Mouse (Mus musculus) stomach, embryonic 14.5 days (tissue): ENCODE data around the gene Itga8. TPM values are rescaled to one million over a fixed set of nuclear protein-coding genes. Genes with fewer than 3 reads are reported as not detected.

ENCODE experiments used
- ATAC-seq: fragments of 200-750 bp; cut with Nextera tagmentation; 2 replicates; pipeline ENCODE4 v1.8.0; 2017; ENCODE audit warnings: low read depth, moderate TSS enrichment; ENCODE audit not compliant: insufficient number of reproducible peaks, insufficient read depth, low FRiP score
- H3K27ac ChIP-seq: fragments of 300-500 bp; sonication (generic); 2 replicates; pipeline ENCODE4 v1.5.1; 2014; ENCODE audit warnings: mild to moderate bottlenecking, low read length, moderate library complexity, mixed read lengths
- H3K27me3 ChIP-seq: fragments of 300-500 bp; sonication (generic); 2 replicates; pipeline ENCODE4 v1.6.1; 2014; ENCODE audit warnings: low read length, control low read depth, mixed read lengths; ENCODE audit not compliant: control insufficient read depth, insufficient read depth
- H3K36me3 ChIP-seq: fragments of 300-500 bp; sonication (generic); 2 replicates; pipeline ENCODE4 v1.6.1; 2014; ENCODE audit warnings: mild to moderate bottlenecking, control low read depth, low read length, moderate library complexity, mixed read lengths; ENCODE audit not compliant: control insufficient read depth, insufficient read depth
- H3K4me1 ChIP-seq: fragments of 300-500 bp; sonication (generic); 2 replicates; pipeline ENCODE4 v1.6.1; 2014; ENCODE audit warnings: low read length, control low read depth, mixed read lengths; ENCODE audit not compliant: control insufficient read depth, insufficient read depth
- H3K4me2 ChIP-seq: fragments of 300-500 bp; sonication (generic); replicated peaks from 2 replicates; pipeline ENCODE4 v1.6.1; 2014; ENCODE audit warnings: low read depth, low read length, control low read depth
- H3K4me3 ChIP-seq: fragments of 300-500 bp; sonication (generic); 2 replicates; pipeline ENCODE4 v1.5.1; 2014; ENCODE audit warnings: low read depth, low read length, control low read depth
- H3K9ac ChIP-seq: fragments of 300-500 bp; sonication (generic); replicated peaks from 2 replicates; pipeline ENCODE4 v1.6.1; 2014; ENCODE audit warnings: low read depth, mild to moderate bottlenecking, control low read depth, low read length, moderate library complexity, mixed read lengths
- H3K9me3 ChIP-seq: fragments of 300-500 bp; sonication (generic); 2 replicates; pipeline ENCODE4 v1.6.1; 2016; ENCODE audit warnings: low read depth, low read length, control low read depth; ENCODE audit not compliant: control insufficient read depth
- WGBS: fragments of 180-500 bp; shearing (Covaris S2); extraction: QIAGEN DNeasy Blood & Tissue Kit; methylation state at CpG from one replicate; pipeline ENCODE4 v1.1.7; 2014; 5-methylcytosine and 5-hydroxymethylcytosine counted together
- polyA plus RNA-seq: library from polyadenylated mRNA; unstranded; fragments of >200 nt; fragmentation: Nextera tagmentation; extraction: Ambion mirVana; gene quantifications from 2 replicates; pipeline ENCODE4 v1.2.1, GENCODE M21; 2014

Itga8 gene
- polyA plus RNA-seq, 1 experiment from 2014 or later = 26.5 TPM

DNA sequence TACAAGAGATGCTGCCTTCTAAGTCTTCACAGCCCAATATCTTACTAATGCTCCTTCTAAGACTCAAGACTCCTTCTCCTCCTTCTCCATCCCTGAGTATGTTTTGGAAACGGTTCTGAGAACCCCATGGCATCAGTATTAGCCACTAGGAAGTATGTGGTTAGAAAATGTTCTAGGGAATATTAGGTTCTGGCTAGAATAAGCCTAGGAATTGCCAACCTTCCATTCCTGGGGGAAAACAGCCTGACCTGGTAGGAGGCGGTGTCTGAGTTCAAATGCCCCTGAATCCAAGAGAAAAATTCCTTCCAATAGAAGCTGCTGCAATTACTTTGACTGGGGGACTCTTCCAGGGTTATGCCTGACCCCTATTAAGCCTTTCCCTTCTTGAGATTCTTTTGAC, 24.1 kb upstream of the Itga8 start:
- Histone ChIP-seq H3K4me3 (no peak overlapping the region), H3K36me3 (no peaks in the 10 kb centered on the region), H3K9me3 (no peaks in the 10 kb centered on the region), H3K4me1 (0 out of 2 replicates have a peak, but pooled peaks cover 6% of the 10 kb centered on the region), H3K9ac (no peak overlapping the region), H3K27ac (no peak overlapping the region; the same call in 1 of the 2 replicates), H3K4me2 (no peak overlapping the region), H3K27me3 (no peaks in the 10 kb centered on the region)
- no peak for ATAC-seq
- WGBS = 81% methylated on average over 2 of the region's 2 CpGs

DNA sequence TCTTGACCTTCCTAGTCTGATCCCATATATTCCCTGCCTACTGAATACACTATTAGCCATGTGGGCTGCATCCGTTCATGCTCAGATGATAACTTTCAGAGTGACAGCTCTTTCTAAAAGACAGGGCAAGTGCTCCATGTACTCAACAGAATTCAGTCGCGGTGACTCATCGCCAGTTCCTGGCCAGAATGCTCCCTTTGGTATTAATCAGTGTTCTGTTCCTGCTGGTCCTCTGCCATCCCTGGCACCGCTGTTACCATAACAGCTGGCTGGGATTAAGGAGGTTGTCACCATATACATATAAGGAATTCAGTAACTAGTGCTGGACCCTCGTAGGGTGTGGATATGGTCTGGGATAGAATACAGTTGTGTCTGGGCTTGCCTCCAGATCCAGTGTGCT, 23.7 kb upstream of the Itga8 start:
- ATAC-seq = peak; percentile 83; the same call in 1 of the 2 replicates
- no peak overlapping the region for H3K4me2 ChIP-seq

DNA sequence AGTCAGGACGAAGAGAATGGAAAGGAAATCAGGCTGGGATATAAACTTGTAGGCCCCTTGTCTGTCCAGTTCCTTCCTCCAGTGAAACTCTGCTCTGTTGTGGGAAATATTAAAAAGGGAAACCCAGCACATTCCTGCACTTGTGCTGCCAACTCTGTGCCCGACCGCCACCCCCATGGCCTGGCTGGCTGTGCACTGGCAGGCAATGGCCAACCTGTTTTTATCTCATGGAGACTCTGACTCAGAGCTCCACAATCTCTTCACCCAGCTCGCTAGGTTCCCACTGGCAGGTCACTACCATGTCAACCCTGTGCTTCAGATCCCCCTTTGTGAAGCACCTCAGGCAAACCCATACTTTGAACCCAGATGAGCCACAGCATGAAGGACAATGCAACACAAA, 19.2 kb upstream of the Itga8 start:
- Histone ChIP-seq H3K36me3 (no peaks in the 10 kb centered on the region), H3K9me3 (no peaks in the 10 kb centered on the region), H3K27me3 (no peaks in the 10 kb centered on the region), H3K4me3 (no peak overlapping the region), H3K4me1 (no peaks in the 10 kb centered on the region), H3K9ac (no peak overlapping the region), H3K4me2 (no peak overlapping the region), H3K27ac (no peak overlapping the region)
- no peak for ATAC-seq
- 90% methylated on average over 4 of the region's 4 CpGs for WGBS

More for the DNA sequence above, 23.7 kb upstream of the Itga8 start:
- Histone ChIP-seq H3K9me3 (no peaks in the 10 kb centered on the region), H3K27me3 (no peaks in the 10 kb centered on the region), H3K4me1 (0 out of 2 replicates have a peak, but pooled peaks cover 6% of the 10 kb centered on the region), H3K36me3 (no peaks in the 10 kb centered on the region), H3K4me3 (no peak overlapping the region), H3K27ac (no peak overlapping the region; the same call in 1 of the 2 replicates), H3K9ac (no peak overlapping the region)
- 52% methylated on average over 6 of the region's 6 CpGs for WGBS

DNA sequence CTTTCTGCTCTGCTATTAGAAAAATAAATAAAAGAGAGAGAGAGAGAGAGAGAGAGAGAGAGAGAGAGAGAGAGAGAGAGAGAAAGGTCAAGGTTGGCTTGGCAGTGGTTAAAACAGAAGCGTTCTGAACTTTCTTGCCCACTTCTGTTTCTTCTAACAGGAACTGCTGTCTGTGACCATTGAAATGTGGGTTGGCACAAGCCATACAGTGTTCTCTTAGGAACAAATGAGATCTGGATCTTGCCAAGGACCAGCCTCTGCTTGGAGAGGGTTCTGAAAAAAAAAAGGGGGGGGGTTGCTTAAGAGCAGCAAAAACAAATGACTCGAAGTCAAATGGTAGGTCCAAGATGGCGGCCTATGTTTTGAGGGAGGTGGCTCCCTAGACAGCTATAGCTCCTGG, 17.0 kb upstream of the Itga8 start:
- Histone ChIP-seq H3K9me3 (no peaks in the 10 kb centered on the region), H3K4me2 (no peak overlapping the region), H3K27me3 (no peaks in the 10 kb centered on the region), H3K4me1 (no peaks in the 10 kb centered on the region), H3K4me3 (no peak overlapping the region), H3K9ac (no peak overlapping the region), H3K36me3 (no peaks in the 10 kb centered on the region), H3K27ac (no peak overlapping the region)
- 95% methylated on average over 3 of the region's 3 CpGs for WGBS
- no peak for ATAC-seq

DNA sequence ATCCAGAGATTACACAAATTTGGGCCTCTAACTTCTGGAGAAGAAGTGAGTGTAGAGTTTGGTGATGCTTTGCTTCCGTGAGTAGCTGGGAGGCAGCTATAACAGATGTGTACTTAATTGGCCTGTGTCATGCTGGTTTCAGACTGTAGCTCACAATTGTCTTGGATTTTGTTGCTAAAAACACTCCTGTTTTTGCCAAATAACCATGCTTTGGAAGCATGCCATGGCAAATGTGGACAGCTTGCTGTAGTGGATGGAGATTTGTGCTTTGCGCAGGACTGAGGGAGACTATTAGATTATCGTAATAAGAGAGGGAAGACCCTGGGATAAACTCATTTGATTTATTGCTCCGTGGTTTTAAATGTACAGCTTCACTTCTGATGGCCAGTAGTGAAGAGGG, 16.3 kb upstream of the Itga8 start:
- ATAC-seq = no peak
- Histone ChIP-seq H3K4me3 (no peak overlapping the region), H3K9me3 (no peaks in the 10 kb centered on the region), H3K27me3 (no peaks in the 10 kb centered on the region), H3K36me3 (no peaks in the 10 kb centered on the region), H3K9ac (no peak overlapping the region), H3K27ac (no peak overlapping the region), H3K4me2 (no peak overlapping the region), H3K4me1 (no peaks in the 10 kb centered on the region)
- 74% methylated on average over 4 of the region's 4 CpGs for WGBS

DNA sequence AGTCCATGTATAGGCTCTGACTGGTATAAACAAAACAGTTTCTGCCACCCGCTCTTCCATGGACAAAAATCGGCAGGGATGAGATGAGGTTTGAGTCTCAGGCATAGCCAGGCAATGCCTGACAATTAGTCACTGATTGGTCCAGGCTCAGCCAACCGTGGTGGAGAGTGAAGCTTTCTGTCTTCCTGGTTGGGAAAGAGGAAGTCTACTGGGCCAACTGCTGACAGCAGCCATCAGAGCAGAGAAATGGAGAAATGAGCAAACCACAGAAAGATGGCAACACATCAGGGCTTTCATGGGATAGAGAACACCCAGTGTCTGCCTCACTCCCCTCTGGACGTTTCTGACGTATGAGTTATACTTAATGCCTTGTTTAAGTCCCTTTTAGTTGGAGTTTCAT, 15.6 kb upstream of the Itga8 start:
- 71% methylated on average over 5 of the region's 5 CpGs for WGBS
- Histone ChIP-seq H3K4me3 (no peak overlapping the region), H3K36me3 (no peaks in the 10 kb centered on the region), H3K27me3 (no peaks in the 10 kb centered on the region), H3K27ac (no peak overlapping the region), H3K4me2 (no peak overlapping the region), H3K9me3 (no peaks in the 10 kb centered on the region), H3K4me1 (no peaks in the 10 kb centered on the region), H3K9ac (no peak overlapping the region)
- ATAC-seq = no peak

DNA sequence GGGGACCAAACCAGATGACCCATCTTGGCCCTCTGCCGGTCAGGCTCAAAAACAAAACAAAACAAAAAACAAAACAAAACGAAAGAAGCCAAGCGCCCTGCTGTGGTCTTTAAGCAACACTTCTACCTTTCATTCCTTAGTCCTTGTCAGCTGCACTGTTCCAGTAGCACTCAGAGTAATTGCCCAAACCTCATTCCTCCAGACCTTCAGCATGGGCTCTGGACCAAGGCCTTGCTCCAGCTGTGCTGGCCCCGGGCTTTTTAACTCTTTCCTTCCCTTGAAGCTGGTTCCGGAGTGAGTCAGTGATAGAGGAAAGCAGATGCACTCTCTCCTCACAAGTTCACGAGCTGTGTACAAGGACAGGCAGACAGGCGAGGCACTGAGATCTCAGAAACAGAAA, 14.6 kb upstream of the Itga8 start:
- H3K4me2 ChIP-seq = no peak overlapping the region

DNA sequence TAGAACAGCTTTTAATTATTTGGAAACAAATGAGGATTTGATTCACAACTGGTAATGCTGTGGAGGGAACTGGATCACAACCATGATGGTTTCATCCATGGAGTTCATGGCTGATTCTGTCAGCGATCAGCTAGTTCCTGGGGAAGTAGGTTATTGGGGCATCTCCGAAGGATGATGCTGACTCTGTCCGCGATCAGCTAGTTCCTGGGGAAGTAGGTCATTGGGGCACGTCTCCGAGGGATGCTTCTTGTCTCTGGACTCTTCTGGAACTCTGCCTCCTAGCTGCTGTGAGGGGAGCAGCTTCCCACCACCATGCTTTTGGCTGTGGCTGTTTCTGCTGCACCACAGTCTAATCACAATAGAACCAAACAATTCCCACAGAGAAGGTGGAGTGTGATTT, 12.3 kb upstream of the Itga8 start:
- Histone ChIP-seq H3K4me1 (no peaks in the 10 kb centered on the region), H3K4me2 (no peak overlapping the region), H3K36me3 (no peaks in the 10 kb centered on the region), H3K4me3 (no peak overlapping the region), H3K27ac (no peak overlapping the region), H3K27me3 (no peaks in the 10 kb centered on the region), H3K9ac (no peak overlapping the region), H3K9me3 (no peaks in the 10 kb centered on the region)
- ATAC-seq = no peak
- WGBS = 79% methylated on average over 6 of the region's 6 CpGs

More for the DNA sequence above, 14.6 kb upstream of the Itga8 start:
- ATAC-seq = no peak
- WGBS = 43% methylated on average over 7 of the region's 7 CpGs
- H3K4me3 ChIP-seq = no peak overlapping the region
- no peaks in the 10 kb centered on the region for H3K9me3 ChIP-seq
- H3K27ac ChIP-seq = no peak overlapping the region
- no peaks in the 10 kb centered on the region for H3K36me3 ChIP-seq
- H3K4me1 ChIP-seq = no peaks in the 10 kb centered on the region
- no peaks in the 10 kb centered on the region for H3K27me3 ChIP-seq
- H3K9ac ChIP-seq = no peak overlapping the region

DNA sequence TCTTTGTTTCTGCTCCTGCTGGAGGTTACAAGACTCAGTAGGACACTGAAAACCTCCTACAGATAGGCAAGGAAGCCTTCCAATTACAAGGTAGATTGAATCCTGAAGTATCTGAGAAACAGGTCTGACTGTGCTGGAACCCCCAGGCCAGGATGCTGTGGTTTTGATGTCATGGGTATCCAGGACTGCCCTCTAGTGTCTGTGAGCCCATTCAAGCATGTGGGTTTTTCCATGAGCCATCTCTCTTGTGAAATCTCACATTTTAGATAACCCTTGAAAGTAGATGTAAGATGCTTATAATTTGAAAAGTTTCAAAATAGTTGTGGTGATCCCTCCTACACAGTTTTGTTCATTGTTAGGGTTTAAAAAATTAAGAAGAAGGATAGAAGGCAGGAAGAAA, 6.7 kb upstream of the Itga8 start:
- H3K4me3 ChIP-seq = no peak overlapping the region
- no peaks in the 10 kb centered on the region for H3K4me1 ChIP-seq
- H3K9me3 ChIP-seq = no peaks in the 10 kb centered on the region
- no peak overlapping the region for H3K27ac ChIP-seq
- no peaks in the 10 kb centered on the region for H3K27me3 ChIP-seq
- ATAC-seq = no peak
- no peaks in the 10 kb centered on the region for H3K36me3 ChIP-seq
- no peak overlapping the region for H3K9ac ChIP-seq
- H3K4me2 ChIP-seq = no peak overlapping the region
